Mouse (Mus musculus) layer of hippocampus, adult 18-20 months (tissue): ENCODE data around the gene Vps52. TPM values are rescaled to one million over a fixed set of nuclear protein-coding genes. Genes with fewer than 3 reads are reported as not detected.
"Not testable (repeated sequence)": the region's sequence is repeated elsewhere in the genome, so short reads cannot be mapped to it uniquely, and the experiment has no call there.

Experiments
- DNase-seq, 2 experiments: peaks; one replicate each; pipeline ENCODE4 v3.0.0; 2022; ENCODE audit warnings: low spot score in 2 of 2
- total RNA-seq, 2 experiments: library from RNA; stranded (reverse); gene quantifications; 2 replicates each; pipeline ENCODE4 v1.2.3; 2021

Gene Vps52
- total RNA-seq, 2 experiments from 2014 or later, result 76.1 to 79.8 TPM

- DNase-seq, result no peak
Measured at GRCm38 (mm10) chr17:33962876-33963275, 7.3 kb downstream of the Vps52 start.

- DNase-seq, result no peak
Measured at GRCm38 (mm10) chr17:33965082-33965845, 9.7 kb downstream of the Vps52 start.

DNA sequence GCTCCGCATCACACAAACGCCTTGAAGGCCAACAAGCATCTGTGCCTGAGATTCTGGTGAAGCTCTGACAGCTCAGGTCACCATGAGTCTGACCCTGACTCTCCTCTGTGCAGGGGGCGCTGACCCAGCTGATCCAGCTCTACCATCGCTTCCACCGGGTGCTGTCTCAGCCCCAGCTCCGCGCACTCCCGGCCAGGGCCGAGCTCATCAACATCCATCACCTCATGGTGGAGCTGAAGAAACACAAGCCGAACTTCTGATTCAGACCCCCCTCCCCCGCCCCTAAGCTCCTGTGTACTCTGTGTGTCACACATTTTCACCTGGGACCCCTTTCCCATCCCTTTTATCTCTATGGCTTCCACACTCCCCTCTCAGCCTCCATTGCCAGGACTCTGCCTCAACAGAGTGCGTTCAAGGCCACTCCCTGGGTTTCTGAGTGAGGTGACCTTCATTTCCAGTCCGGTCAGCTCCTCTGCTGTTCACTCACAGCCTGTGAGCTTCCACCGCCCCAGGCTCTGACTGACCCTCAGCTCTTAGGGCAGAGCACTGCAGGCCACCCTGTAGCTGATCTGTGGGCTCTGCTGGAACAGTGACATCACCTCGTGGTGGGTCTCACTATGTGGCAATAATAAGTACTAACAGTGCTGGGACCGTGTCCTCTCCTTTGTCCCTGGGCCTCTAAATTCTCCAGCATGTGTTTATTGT, 10.4 kb downstream of the Vps52 start:
- no peak for DNase-seq

DNA sequence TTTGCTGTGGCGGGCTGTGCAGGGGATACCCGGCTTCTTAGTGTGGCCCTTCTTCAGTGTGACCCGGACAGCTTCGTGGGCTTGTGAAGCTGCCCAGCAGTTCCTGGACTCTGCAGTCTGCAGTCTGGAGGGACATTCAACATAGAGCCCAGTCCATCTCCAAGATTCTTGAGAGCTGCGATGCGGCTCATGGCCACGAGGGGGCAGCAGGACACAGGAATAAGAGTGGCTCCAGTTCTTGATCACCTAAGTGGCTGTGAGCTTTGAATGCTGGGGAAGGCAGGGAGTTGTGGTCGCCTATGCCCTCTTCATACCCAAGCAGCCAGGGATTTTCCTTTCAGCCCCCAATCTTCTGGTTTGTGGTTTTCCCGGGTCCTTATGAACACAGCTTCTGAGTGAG, 12.9 kb downstream of the Vps52 start:
- peak in 1 of 2 experiments; percentile 84 for DNase-seq

DNA sequence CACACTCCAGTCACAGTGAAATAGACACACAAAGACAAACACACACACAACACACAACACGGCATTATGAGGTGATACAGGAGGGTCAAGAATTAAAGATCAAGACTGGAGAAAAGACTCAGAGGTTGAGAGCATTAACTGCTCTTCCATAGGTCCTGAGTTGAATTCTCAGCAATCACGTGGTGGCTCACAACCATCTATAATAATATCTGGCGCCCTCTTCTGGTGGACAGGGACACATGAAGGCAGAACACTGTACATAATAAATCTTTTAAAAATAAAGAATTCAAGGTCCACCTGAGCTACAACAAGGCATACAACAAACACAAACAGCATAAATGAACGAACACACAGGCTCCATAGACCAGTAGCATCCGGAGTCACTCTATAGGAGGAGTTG, 13.3 kb downstream of the Vps52 start:
- no peak for DNase-seq

GRCm38 (mm10) chr17:33969394-33969793, 13.8 kb downstream of the Vps52 start:
- DNase-seq, result no peak

DNA sequence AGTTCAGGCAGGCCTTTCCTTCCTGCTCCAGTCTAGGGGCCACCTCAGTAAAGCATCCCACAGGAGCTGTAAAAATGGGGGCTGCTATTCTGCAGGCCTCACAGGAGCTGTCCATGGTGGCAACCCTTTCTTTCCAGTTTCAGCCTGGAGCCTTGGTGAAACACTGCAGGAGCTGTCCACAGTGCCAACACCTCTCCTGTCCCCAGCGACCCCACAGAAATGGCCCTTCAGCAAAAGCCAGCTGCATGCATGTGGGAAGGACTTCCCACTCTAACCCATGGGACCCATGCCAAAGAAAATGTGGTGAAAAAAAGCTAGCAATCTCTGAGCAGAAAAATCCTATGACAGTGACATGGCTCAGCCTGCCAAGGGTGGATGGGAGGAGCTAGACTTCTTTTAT, 17.1 kb downstream of the Vps52 start:
- DNase-seq, result no peak

DNA sequence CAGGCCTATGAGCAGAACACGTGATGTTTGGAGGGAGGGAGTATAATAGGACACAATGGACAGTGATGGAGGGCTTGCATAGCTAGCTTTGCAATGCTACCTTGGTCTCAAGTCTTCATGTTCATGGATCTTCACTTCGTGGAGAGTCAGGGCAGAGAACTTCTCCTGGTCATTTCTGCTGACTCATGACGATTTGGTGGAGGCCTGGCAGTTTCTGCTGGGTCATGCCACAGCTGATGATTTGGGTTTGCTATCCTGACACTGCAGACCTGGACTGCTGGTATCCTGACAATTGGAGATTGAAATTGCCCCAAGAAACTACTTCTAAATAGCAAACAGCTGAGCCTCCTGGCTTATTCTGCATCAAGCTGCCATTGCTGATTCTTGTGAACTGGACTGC, 18.0 kb downstream of the Vps52 start:
- no peak for DNase-seq

GRCm38 (mm10) chr17:33977861-33978557, 22.4 kb downstream of the Vps52 start:
- DNase-seq, result no peak

DNA sequence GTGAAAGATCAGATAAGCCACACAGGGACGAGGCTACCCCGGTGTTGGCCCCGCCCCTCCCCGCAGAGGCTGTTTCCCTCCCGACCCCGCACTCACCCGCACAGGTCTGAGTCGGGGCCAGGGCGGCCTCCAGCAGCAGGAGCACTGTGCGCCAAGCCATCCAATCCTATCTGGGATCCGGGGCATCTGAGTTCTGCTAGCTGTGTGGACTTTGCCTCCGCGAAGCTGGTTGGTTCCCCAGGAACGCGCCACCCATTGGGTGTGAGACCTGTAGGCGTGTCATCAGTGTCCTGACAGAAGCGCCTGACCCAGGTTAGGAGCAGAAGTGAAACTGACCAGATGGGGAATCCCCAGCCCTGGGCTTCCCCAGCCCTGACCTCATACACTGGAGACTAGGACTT, 23.0 kb downstream of the Vps52 start:
- DNase-seq, result peak in 1 of 2 experiments; percentile 42

DNA sequence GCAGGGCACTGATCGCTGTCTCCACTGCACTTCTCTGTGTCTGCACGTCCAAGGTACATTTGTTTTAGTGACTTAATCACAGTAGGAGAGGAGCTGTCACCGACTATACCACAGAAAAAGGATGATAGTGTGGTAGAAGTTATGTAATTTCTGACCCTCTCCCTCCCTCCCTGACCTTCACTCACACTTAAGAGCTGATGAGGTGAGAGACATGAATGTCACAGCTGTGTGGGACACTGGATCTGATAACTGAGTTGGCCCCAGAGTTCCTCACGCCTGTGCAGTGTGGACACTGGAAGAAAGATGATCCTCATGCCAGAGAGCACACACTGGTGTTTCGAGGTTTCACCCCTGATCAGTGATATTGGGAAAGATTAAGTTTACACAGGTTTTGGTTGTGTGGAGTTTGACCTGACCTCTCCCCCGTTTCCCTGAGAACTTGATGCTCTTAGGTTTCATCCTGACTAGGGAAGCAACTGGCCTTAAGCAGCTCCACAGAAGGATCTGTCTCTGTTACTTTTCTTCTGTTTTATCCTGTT, 24.0 kb downstream of the Vps52 start:
- DNase-seq, result no peak

DNA sequence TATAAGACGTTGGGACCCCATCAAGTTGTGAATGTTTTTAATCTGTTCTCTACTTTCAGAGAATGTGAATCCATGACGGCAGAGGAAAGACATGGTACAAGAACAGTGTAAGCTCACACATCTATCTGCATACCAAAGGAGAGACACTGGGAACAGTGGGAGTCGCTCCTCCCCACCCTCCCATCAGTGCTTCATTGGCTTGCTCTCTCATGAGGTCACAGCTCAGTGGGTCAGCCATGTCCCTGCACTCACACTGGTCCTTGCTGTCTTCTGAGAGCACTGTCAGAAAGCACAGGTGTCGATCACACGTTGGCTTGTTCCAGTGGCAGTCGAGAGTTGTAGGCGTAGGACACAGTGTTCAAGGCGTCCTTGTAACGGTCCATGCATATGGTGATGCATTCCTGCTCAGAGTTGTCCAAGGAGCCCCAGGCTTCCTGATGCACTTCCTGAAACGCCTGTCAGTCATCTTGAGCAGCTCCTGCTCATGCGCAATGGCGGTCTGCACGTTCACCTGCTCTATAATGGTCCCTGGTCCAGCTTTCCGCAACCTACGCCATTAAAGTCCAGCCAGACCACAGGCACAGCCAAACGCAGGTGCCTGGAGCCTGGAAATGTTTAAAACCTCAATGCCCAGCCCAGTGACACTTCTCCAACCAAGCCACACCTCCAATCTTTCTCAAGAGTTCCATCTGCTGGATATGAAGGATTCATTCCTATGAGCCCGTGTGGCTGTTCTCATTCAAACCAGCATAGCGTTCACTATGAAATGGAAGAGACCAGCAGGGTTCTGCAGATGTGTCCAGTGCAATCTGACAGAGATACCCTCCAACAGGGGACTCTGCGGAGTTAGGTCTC, 24.8 kb downstream of the Vps52 start:
- no peak for DNase-seq

DNA sequence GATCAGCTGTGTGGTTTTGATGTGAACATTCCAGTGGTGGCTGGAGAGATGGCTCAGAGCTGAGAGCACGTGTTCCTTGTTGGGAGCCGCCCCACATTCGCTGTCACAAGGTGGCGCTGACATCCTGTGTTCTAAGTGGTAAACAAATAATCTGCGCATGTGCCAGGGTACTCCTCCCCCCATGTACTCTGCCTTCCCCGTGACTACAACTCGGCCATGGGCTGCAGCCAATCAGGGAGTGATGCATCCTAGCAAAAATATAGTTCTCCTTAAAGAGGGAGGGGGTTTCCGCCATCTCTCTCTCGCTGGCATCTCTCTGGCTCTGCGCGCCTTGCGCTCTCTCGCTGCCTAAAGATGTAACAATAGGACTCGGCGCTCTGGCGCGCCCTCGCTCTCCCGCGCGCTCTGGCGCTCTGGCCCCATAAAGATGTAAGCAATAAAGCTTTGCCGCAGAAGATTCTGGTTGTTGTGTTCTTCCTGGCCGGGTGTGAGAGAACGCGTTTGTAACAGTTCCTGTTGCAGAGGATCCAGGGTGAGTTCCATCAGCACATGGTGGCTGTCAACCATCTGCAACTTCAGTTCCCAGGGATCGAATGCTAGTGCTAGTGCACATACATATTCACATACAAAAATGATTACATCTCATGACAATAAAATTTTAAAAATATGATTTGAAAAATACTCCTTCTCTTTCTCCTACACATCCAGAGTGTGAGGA, 25.7 kb downstream of the Vps52 start:
- DNase-seq, result peak; percentile 83 to 95

- DNase-seq, result peak in 1 of 2 experiments; percentile 62
Measured at GRCm38 (mm10) chr17:33982136-33982535, 26.5 kb downstream of the Vps52 start.

DNA sequence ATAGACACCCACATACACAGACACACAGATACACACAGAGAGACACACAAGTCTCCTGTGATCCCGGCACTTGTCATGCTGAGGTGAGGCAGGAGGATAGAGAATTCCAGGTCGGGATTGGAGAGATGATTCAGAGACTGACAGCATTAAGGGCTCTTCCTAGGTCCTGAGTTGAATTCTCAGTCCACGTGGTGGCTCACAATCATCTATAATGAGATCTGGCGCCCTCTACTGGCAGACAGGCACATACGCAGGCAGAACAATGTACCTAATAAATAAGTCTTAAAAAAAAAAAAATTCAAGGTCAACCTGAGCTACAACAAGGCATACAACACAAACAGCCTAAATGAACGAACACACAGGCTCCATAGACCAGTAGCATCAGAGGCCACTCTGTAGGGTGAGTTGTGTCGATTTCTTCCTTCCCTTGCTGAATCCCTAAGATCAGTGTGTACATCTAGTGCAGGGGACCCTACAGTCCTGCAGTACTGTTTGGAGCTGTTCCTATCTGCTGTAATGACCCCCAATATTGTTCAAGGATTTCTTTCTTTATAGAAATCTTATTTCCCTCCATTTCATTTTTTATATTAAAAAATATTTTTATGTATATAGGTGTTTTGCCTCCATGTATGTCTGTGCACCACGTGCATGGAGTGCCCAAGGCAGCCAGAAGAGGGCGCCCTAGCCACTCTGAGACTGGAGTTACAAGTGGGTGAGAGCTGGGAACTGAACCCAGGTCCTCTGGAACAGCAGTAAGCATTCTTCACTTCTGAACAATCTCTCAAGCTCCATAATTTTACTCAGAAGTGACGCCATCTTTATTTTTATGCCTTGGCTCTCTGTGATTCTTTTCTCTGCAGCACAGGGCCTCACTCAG, 36.4 kb downstream of the Vps52 start:
- peak in 1 of 2 experiments; percentile 55 for DNase-seq

DNA sequence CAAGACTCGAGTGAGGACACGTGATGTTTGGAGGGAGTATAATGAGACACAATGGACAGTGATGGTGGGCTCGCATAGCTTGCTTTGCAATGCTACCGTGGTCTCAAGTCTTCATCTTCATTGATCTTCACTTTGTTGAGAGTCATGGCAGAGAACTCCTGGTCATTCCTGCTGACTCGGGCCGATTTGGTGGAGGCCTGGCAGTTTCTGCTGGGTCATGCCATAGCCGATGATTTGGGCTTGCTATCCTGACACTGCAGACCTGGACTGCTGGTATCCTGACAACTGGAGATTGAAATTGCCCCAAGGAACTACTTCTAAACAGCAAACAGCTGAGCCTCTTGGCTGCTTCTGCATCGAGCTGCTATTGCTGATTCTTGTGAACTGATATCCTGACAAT, 39.3 kb downstream of the Vps52 start:
- no peak for DNase-seq

DNA sequence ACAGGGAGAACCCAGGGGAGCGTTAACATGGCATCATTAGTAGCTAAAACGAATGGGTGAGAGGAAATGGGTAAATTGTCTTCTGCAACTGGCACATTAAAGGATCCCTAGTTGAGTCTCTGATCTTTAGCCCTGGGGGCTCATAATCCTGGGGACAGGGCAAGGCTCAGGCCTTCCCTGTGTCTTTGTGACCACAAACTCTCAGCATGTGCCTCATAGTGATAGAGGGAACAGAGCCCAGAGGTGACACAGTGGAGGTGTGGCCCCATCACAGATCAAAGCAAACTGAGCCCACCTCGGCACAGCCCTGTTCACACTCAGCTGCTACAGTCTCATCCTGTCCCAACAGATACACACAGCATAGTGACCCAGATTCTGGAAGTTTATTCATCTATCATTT, 40.0 kb downstream of the Vps52 start:
- no peak for DNase-seq

- DNase-seq, result not testable (repeated sequence)
Measured at GRCm38 (mm10) chr17:33997025-33997424, 41.4 kb downstream of the Vps52 start.

- DNase-seq, result not testable (repeated sequence)
Measured at GRCm38 (mm10) chr17:33998697-33999096, 43.1 kb downstream of the Vps52 start.
